Comparison of ENCODE assay signal across 18 mouse cellular contexts in the genomic region with DNA sequence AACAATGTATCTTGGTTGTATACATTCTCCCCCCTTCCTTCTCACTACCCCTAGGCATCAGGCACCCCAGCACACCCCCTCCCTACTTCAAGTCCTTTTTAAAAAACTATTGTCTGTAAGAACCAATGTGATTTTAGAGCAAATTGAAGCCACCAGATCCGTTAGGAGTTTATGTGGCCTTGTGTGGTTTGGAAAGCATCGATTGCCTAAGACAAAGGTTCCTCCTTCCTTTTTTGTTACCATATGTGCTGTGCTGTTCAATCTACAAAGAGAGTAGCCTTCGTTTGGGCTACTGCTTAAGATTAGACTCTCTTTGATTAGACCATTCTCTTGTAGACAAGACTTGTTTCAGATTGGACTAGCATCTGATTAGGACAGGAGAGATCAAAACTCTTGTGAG. TPM values are rescaled to one million over a fixed set of nuclear protein-coding genes. Genes with fewer than 3 reads are reported as not detected.
"Had no signal": no experiment of that assay in that cellular context is flagged by ENCODE, and none has a peak within 500 bp of the region (broad histone marks: within the 10 kb centered on the region; RNA-seq: fewer than 3 reads in every experiment).

No protein-coding gene starts in this region.

- H3K27me3 ChIP-seq: intestine, embryonic 15.5 days; limb, embryonic 15.5 days; liver, embryonic 13.5 days; neural tube, embryonic 13.5 days had no signal

- H3K27ac ChIP-seq: intestine, embryonic 15.5 days; layer of hippocampus, adult 2 months; limb, embryonic 15.5 days; liver, embryonic 13.5 days; midbrain, embryonic 12.5 days; neural tube, embryonic 13.5 days had no signal

- DNase-seq: kidney, adult 18-20 months; kidney, postnatal 10 days; kidney, postnatal 4 days; liver, embryonic 13.5 days; retina, postnatal 1 day; right cerebral cortex, postnatal 4 days; spleen, adult 18-20 months; thymus, adult 18-20 months; thymus, postnatal 14 days had no signal

- H3K4me2 ChIP-seq: intestine, embryonic 15.5 days; limb, embryonic 15.5 days; liver, embryonic 13.5 days; midbrain, embryonic 12.5 days; neural tube, embryonic 13.5 days had no signal

- H3K4me1 ChIP-seq: limb, embryonic 15.5 days; neural tube, embryonic 13.5 days had no signal

- H3K36me3 ChIP-seq: intestine, embryonic 15.5 days; limb, embryonic 15.5 days; liver, embryonic 13.5 days; midbrain, embryonic 12.5 days; neural tube, embryonic 13.5 days had no signal

- H3K9me3 ChIP-seq: intestine, embryonic 15.5 days; limb, embryonic 15.5 days; liver, embryonic 13.5 days; megakaryocyte, embryonic 14.5 days; midbrain, embryonic 12.5 days; neural tube, embryonic 13.5 days had no signal

- H3K9ac ChIP-seq: intestine, embryonic 15.5 days; limb, embryonic 15.5 days; liver, embryonic 13.5 days; neural tube, embryonic 13.5 days had no signal

- H3K4me3 ChIP-seq: intestine, embryonic 15.5 days; layer of hippocampus, adult 2 months; limb, embryonic 15.5 days; liver, embryonic 13.5 days; megakaryocyte, embryonic 14.5 days; midbrain, embryonic 12.5 days; neural tube, embryonic 13.5 days had no signal

- ATAC-seq: intestine, embryonic 15.5 days had no signal

RNA-seq across cellular contexts. Expression of a gene that starts 50.6 kb away (rescaled TPM):
- total RNA-seq: layer of hippocampus, adult 2 months; layer of hippocampus, postnatal 14 days; left cerebral cortex, adult 18-20 months; left cerebral cortex, postnatal 14 days had no signal
